Mouse (Mus musculus) brain, embryonic 14.5 days (tissue): Measurements from ENCODE around the gene Ovca2.

Experiments
- CTCF ChIP-seq: fragments of 200-500 bp; IDR thresholded peaks from 2 replicates; pipeline ENCODE4 v1.5.1; 2012; ENCODE audit warnings: inconsistent platforms, mild to moderate bottlenecking, moderate library complexity, borderline replicate concordance; ENCODE audit not compliant: insufficient read depth, insufficient read length; ENCODE audit errors: extremely low read depth
- POLR2A ChIP-seq: fragments of 200-500 bp; IDR thresholded peaks from 2 replicates; pipeline ENCODE4 v1.6.1; 2012; ENCODE audit warnings: mild to moderate bottlenecking, inconsistent platforms, borderline replicate concordance; ENCODE audit not compliant: poor library complexity, insufficient read depth, insufficient read length, severe bottlenecking; ENCODE audit errors: extremely low read depth

DNA sequence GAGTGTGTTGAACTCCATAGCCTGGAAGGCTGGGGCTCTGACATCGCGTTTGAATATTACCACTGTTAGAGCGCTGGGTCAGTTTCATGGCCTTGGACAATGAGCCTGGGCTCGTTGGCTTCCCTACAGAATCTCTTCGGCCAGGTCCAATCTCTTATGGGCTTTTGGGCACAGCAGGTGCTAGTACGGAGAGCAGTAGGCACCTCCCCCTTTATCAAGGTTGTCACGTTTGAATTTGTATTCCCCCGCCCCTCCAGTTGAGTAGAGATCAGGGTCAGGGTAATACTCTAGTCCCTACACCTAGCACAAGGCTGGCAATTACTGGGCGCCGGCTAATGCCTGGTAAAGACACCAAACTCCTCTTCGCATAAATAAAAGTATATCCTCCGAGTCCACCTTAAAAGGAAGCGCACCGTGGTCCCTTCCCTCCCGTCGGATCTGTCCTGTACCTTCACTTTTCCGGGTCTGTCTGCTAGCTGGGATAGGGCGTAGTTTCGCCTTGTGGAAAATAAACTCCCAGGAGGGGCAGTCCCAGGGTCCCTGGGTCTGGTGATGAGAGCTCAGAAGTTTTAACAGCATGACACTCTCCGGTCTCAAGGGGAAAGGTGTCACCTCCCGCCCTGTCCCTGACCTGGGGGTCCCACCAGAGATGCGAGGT lies 11.2 kb upstream of the Ovca2 start:
- no peak for TF ChIP-seq CTCF
- TF ChIP-seq POLR2A, result no peak
